In genomic region chr11:44754336-44754735, GRCm38 (mm10) we compare ENCODE assay signal across 23 mouse cellular contexts.
A peak's percentile ranks its signal among the peaks of the same experiment; 100 is the strongest.
DNase-seq lines count a peak whose midpoint lies in the region; ATAC-seq and TF ChIP-seq lines count a peak whose summit lies in the region.
"Had no signal": no experiment of that assay in that cellular context is flagged by ENCODE, and none has a peak within 500 bp of the region (broad histone marks: within the 10 kb centered on the region; RNA-seq: fewer than 3 reads in every experiment).

No protein-coding gene starts in this region.

- no peaks in the 10 kb centered on the region for H3K9me3 ChIP-seq in heart, embryonic 10.5 days
- H3K9me3 ChIP-seq in ES-Bruce4 (replicated peaks; ENCODE audit: control insufficient read depth, insufficient read depth, low read length, poor library complexity, severe bottlenecking) = no peaks in the 10 kb centered on the region
- H3K9me3 ChIP-seq in limb, embryonic 10.5 days (replicated peaks) = no peaks in the 10 kb centered on the region
- H3K9me3 ChIP-seq: embryonic facial prominence, embryonic 10.5 days; embryonic facial prominence, embryonic 12.5 days; forebrain, embryonic 13.5 days; forebrain, embryonic 15.5 days; G1E had no signal

- peaks cover 4% of the 10 kb centered on the region; the same call in 1 of the 2 replicates for H3K4me1 ChIP-seq in heart, embryonic 10.5 days
- peaks cover 4% of the 10 kb centered on the region for H3K4me1 ChIP-seq in heart, adult 2 months (ENCODE audit: control insufficient read depth, insufficient read depth, low read length)
- peaks cover 4% of the 10 kb centered on the region for H3K4me1 ChIP-seq in ES-Bruce4 (ENCODE audit: control insufficient read depth, insufficient read depth, low read length)
- 0 out of 2 replicates have a peak, but pooled peaks cover under 1% of the 10 kb centered on the region for H3K4me1 ChIP-seq in limb, embryonic 10.5 days
- H3K4me1 ChIP-seq: forebrain, embryonic 13.5 days; forebrain, embryonic 15.5 days had no signal

- no peaks in the 10 kb centered on the region for H3K36me3 ChIP-seq in heart, embryonic 10.5 days
- H3K36me3 ChIP-seq in heart, adult 2 months (ENCODE audit: control insufficient read depth, insufficient read depth, low read length) = no peaks in the 10 kb centered on the region; the same call in 1 of the 2 replicates
- no peaks in the 10 kb centered on the region for H3K36me3 ChIP-seq in ES-Bruce4 (ENCODE audit: control insufficient read depth, insufficient read depth, low read length, poor library complexity, severe bottlenecking)
- H3K36me3 ChIP-seq in limb, embryonic 10.5 days = no peaks in the 10 kb centered on the region
- H3K36me3 ChIP-seq: embryonic facial prominence, embryonic 10.5 days; embryonic facial prominence, embryonic 12.5 days; forebrain, embryonic 15.5 days; G1E had no signal

- DNase-seq in heart, embryonic 10.5 days (ENCODE audit: low spot score) = peak; percentile 31
- DNase-seq in heart, adult 2 months = no peak
- DNase-seq in R1 (ENCODE audit: low read depth, low spot score) = peak; percentile 63
- DNase-seq in limb, embryonic 10.5 days (ENCODE audit: low spot score) = peak; percentile 8
- no peak for DNase-seq in frontal cortex, adult 2 months (ENCODE audit: extremely low spot score in 1 of 2, low spot score in 1 of 2)
- no peak for DNase-seq in ovary, postnatal 10 days (ENCODE audit: low spot score)
- DNase-seq: adrenal gland, postnatal 10 days; adrenal gland, postnatal 25 days; cerebellum, adult 11 months; cerebellum, adult 18-20 months; cerebellum, adult 8-10 months; cerebellum, adult 9-11 months; cerebellum, postnatal 14 days; forebrain, postnatal 0 days had no signal

- no peak for TF ChIP-seq EP300 in heart, adult 2 months (IDR thresholded peaks at IDR 0.05; ENCODE audit: insufficient read depth, low read depth, low read length)
- TF ChIP-seq EP300 in ES-Bruce4 (IDR thresholded peaks at IDR 0.05; ENCODE audit: insufficient read depth, low read depth, low read length) = 0 out of 2 replicates have a peak, but pooled peaks have one; percentile 35

- H3K79me2 ChIP-seq in heart, adult 2 months (replicated peaks; ENCODE audit: control insufficient read depth, insufficient read depth, low read length) = no peaks in the 10 kb centered on the region

- no peak for ATAC-seq in monocyte, adult 5-6 weeks (replicated peaks; ENCODE audit: insufficient number of reproducible peaks, low FRiP score, low TSS enrichment, poor library complexity, severe bottlenecking)
- ATAC-seq: activated CD4-positive, CD25-positive, alpha-beta regulatory T cell, adult 4 months; forebrain, embryonic 13.5 days; forebrain, embryonic 15.5 days; forebrain, postnatal 0 days; Patski had no signal

- no peak overlapping the region for H3K27ac ChIP-seq in heart, embryonic 10.5 days
- H3K27ac ChIP-seq in heart, adult 2 months = no peak overlapping the region
- no peak overlapping the region for H3K27ac ChIP-seq in ES-Bruce4 (ENCODE audit: insufficient read depth, low read length)
- no peak overlapping the region for H3K27ac ChIP-seq in limb, embryonic 10.5 days
- H3K27ac ChIP-seq: embryonic facial prominence, embryonic 10.5 days; embryonic facial prominence, embryonic 12.5 days; forebrain, embryonic 13.5 days; forebrain, embryonic 15.5 days had no signal

- no peak overlapping the region for H3K9ac ChIP-seq in heart, adult 2 months (ENCODE audit: low read depth, low read length)
- H3K9ac ChIP-seq in ES-Bruce4 (ENCODE audit: low read depth, poor library complexity, severe bottlenecking) = no peak overlapping the region
- H3K9ac ChIP-seq: embryonic facial prominence, embryonic 12.5 days; forebrain, embryonic 13.5 days; forebrain, embryonic 15.5 days; forebrain, postnatal 0 days had no signal

- 73% methylated on average over 4 of the region's 4 CpGs for whole genome bisulfite sequencing in heart, embryonic 10.5 days
- WGBS in heart, adult 2 months = 79% methylated on average over 4 of the region's 4 CpGs
- 73% methylated on average over 4 of the region's 4 CpGs for WGBS in limb, embryonic 10.5 days

- H3K4me3 ChIP-seq in heart, embryonic 10.5 days = no peak overlapping the region
- no peak overlapping the region for H3K4me3 ChIP-seq in heart, adult 2 months
- no peak overlapping the region for H3K4me3 ChIP-seq in ES-Bruce4 (ENCODE audit: low read depth, low read length)
- H3K4me3 ChIP-seq in limb, embryonic 10.5 days = no peak overlapping the region
- H3K4me3 ChIP-seq: embryonic facial prominence, embryonic 10.5 days; embryonic facial prominence, embryonic 12.5 days; forebrain, embryonic 13.5 days; forebrain, embryonic 15.5 days had no signal

- TF ChIP-seq POLR2A in heart, adult 2 months (IDR thresholded peaks at IDR 0.05; ENCODE audit: insufficient read depth, low read depth, low read length) = no peak
- no peak for TF ChIP-seq POLR2A in ES-Bruce4 (IDR thresholded peaks at IDR 0.05; ENCODE audit: insufficient read depth, low read length)

- intact Hi-C loops in heart, adult 2 months (cut with DNase I) = no loop called here

- TF ChIP-seq CTCF in heart, adult 2 months (IDR thresholded peaks at IDR 0.05) = no peak
- no peak for TF ChIP-seq CTCF in ES-Bruce4 (IDR thresholded peaks at IDR 0.05; ENCODE audit: low read depth, low read length)

- H3K27me3 ChIP-seq in heart, embryonic 10.5 days (ENCODE audit: insufficient read depth, poor library complexity, severe bottlenecking) = no peaks in the 10 kb centered on the region
- no peaks in the 10 kb centered on the region for H3K27me3 ChIP-seq in heart, adult 2 months (ENCODE audit: control insufficient read depth, insufficient read depth, low read length)
- no peaks in the 10 kb centered on the region for H3K27me3 ChIP-seq in ES-Bruce4 (ENCODE audit: control insufficient read depth, insufficient read depth, low read length, poor library complexity, severe bottlenecking)
- H3K27me3 ChIP-seq in limb, embryonic 10.5 days (ENCODE audit: low read depth, poor library complexity, severe bottlenecking) = no peaks in the 10 kb centered on the region
- H3K27me3 ChIP-seq: embryonic facial prominence, embryonic 12.5 days; Patski had no signal

Comparison
In these comparisons a context has a peak if more than half of its experiments do, and no peak if none do; other contexts are left out.
1. DNase-seq: peak in heart, embryonic 10.5 days (single experiment), R1 (single experiment) and limb, embryonic 10.5 days (single experiment); none in heart, adult 2 months (0 of 2), frontal cortex, adult 2 months (0 of 2) and ovary, postnatal 10 days (single experiment).